Mouse (Mus musculus): ENCODE results near the gene Plcl1.

DNA sequence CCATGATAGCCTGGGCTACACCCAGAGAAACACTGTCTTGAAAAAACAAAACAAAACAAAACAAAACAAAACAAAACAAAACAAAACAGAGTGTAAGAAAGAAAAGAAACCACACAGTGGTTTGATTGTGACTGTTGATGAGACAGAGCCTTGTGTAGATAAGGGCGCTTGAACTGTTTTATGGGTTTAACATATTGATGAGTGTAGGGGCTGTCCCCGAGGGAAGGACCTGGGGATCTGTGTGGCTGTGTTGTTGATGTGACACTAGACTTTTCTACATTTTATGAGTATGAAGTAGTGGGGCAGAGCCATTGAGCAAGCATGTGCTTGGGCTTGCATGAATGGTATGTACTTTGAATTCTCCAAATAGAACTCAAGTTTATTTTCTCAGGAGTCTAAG lies 41.2 kb downstream of the Plcl1 start:
- no peak for TF ChIP-seq CTCF (IDR thresholded peaks at IDR 0.05; ENCODE audit: extremely low read depth, insufficient read length, insufficient replicate concordance, low read depth, low read length)
- TF ChIP-seq POLR2A (IDR thresholded peaks at IDR 0.05; ENCODE audit: low read depth, low read length) = no peak

All from small intestine, adult 2 months (tissue).